Comparison of ENCODE assay signal across 31 mouse cellular contexts in genomic region chr9:75916027-75916426, GRCm38 (mm10).
DNase-seq lines count a peak whose midpoint lies in the region; ATAC-seq lines count a peak whose summit lies in the region.
"Had no signal": no experiment of that assay in that cellular context is flagged by ENCODE, and none has a peak within 500 bp of the region (broad histone marks: within the 10 kb centered on the region; RNA-seq: fewer than 3 reads in every experiment).

No protein-coding gene starts in this region.

- H3K9me3 ChIP-seq in hindbrain, embryonic 11.5 days (ENCODE audit: control insufficient read depth, low read length), result no peaks in the 10 kb centered on the region
- H3K9me3 ChIP-seq in hindbrain, embryonic 13.5 days, result no peaks in the 10 kb centered on the region
- H3K9me3 ChIP-seq in embryonic facial prominence, embryonic 11.5 days (replicated peaks; ENCODE audit: control insufficient read depth, low read length), result no peaks in the 10 kb centered on the region
- no peaks in the 10 kb centered on the region for H3K9me3 ChIP-seq in intestine, embryonic 15.5 days
- H3K9me3 ChIP-seq: embryonic facial prominence, embryonic 15.5 days; forebrain, embryonic 15.5 days; heart, embryonic 13.5 days; limb, embryonic 12.5 days; megakaryocyte, embryonic 14.5 days; neural tube, embryonic 12.5 days; stomach, embryonic 15.5 days had no signal

- H3K27ac ChIP-seq in hindbrain, embryonic 11.5 days (ENCODE audit: low read depth, low read length), result no peak overlapping the region
- H3K27ac ChIP-seq in hindbrain, embryonic 13.5 days, result no peak overlapping the region
- H3K27ac ChIP-seq in embryonic facial prominence, embryonic 11.5 days (replicated peaks; ENCODE audit: low read depth, low read length), result no peak overlapping the region
- H3K27ac ChIP-seq in intestine, embryonic 15.5 days, result no peak overlapping the region
- H3K27ac ChIP-seq: embryonic facial prominence, embryonic 15.5 days; forebrain, embryonic 15.5 days; heart, adult 2 months; heart, embryonic 13.5 days; hindbrain, embryonic 14.5 days; limb, embryonic 12.5 days; neural tube, embryonic 12.5 days; stomach, embryonic 15.5 days had no signal

- H3K4me3 ChIP-seq in hindbrain, embryonic 11.5 days (ENCODE audit: low read depth, low read length), result no peak overlapping the region
- H3K4me3 ChIP-seq in hindbrain, embryonic 13.5 days, result no peak overlapping the region
- H3K4me3 ChIP-seq in embryonic facial prominence, embryonic 11.5 days (ENCODE audit: low read depth, low read length), result no peak overlapping the region
- no peak overlapping the region for H3K4me3 ChIP-seq in intestine, embryonic 15.5 days (replicated peaks)
- H3K4me3 ChIP-seq: embryonic facial prominence, embryonic 15.5 days; forebrain, embryonic 15.5 days; heart, adult 2 months; heart, embryonic 13.5 days; limb, embryonic 12.5 days; megakaryocyte, embryonic 14.5 days; neural tube, embryonic 12.5 days; stomach, embryonic 15.5 days had no signal

- no peaks in the 10 kb centered on the region for H3K36me3 ChIP-seq in hindbrain, embryonic 11.5 days (ENCODE audit: control insufficient read depth, insufficient read depth, low read length)
- no peaks in the 10 kb centered on the region for H3K36me3 ChIP-seq in hindbrain, embryonic 13.5 days
- H3K36me3 ChIP-seq in embryonic facial prominence, embryonic 11.5 days (replicated peaks; ENCODE audit: control insufficient read depth, insufficient read depth, low read depth, low read length), result no peaks in the 10 kb centered on the region
- no peaks in the 10 kb centered on the region for H3K36me3 ChIP-seq in intestine, embryonic 15.5 days
- H3K36me3 ChIP-seq: embryonic facial prominence, embryonic 15.5 days; forebrain, embryonic 15.5 days; heart, embryonic 13.5 days; limb, embryonic 12.5 days; neural tube, embryonic 12.5 days; stomach, embryonic 15.5 days had no signal

- no peak for ATAC-seq in hindbrain, embryonic 11.5 days (ENCODE audit: low FRiP score)
- no peak for ATAC-seq in hindbrain, embryonic 13.5 days (ENCODE audit: low FRiP score)
- 0 out of 2 replicates have a peak, but pooled peaks have one; percentile 44 for ATAC-seq in embryonic facial prominence, embryonic 11.5 days (replicated peaks; ENCODE audit: insufficient number of reproducible peaks, low FRiP score, low TSS enrichment, low read depth)
- ATAC-seq in intestine, embryonic 15.5 days, result no peak
- ATAC-seq: CD4-positive, CD25-positive, alpha-beta regulatory T cell, adult 4 months; forebrain, embryonic 15.5 days; liver, postnatal 0 days had no signal

- no peak overlapping the region for H3K9ac ChIP-seq in hindbrain, embryonic 11.5 days (ENCODE audit: low read depth, low read length)
- no peak overlapping the region for H3K9ac ChIP-seq in hindbrain, embryonic 13.5 days
- no peak overlapping the region for H3K9ac ChIP-seq in embryonic facial prominence, embryonic 11.5 days (replicated peaks; ENCODE audit: low read length)
- H3K9ac ChIP-seq in intestine, embryonic 15.5 days, result no peak overlapping the region
- H3K9ac ChIP-seq: embryonic facial prominence, embryonic 15.5 days; forebrain, embryonic 15.5 days; heart, embryonic 13.5 days; hindbrain, embryonic 14.5 days; limb, embryonic 12.5 days; liver, postnatal 0 days; neural tube, embryonic 12.5 days; stomach, embryonic 15.5 days had no signal

- peak; percentile 20 for DNase-seq in hindbrain, embryonic 11.5 days (ENCODE audit: low spot score)
- DNase-seq in embryo, embryonic 10 days (ENCODE audit: low spot score), result peak; percentile 82
- DNase-seq in embryonic facial prominence, embryonic 11.5 days (ENCODE audit: low spot score), result peak; percentile 56
- DNase-seq in yolk sac, embryonic 10.5 days (ENCODE audit: low spot score), result peak; percentile 6
- DNase-seq in cerebellum, adult 11-12 months, result no peak
- DNase-seq: adrenal gland, adult 8-10 months; cerebellum, adult 8-10 months; cerebellum, postnatal 36 days; gastrocnemius, postnatal 25 days; heart, adult 2 months; heart, postnatal 14 days; kidney, adult 8-10 months; kidney, postnatal 14 days; liver, postnatal 0 days; lung, postnatal 36 days; midbrain, embryonic 14.5 days; retina, postnatal 1 day; right cerebral cortex, postnatal 4 days; thymus, postnatal 36 days had no signal

- no peak overlapping the region for H3K4me2 ChIP-seq in hindbrain, embryonic 11.5 days (replicated peaks; ENCODE audit: low read depth, low read length)
- H3K4me2 ChIP-seq in hindbrain, embryonic 13.5 days, result no peak overlapping the region
- no peak overlapping the region for H3K4me2 ChIP-seq in embryonic facial prominence, embryonic 11.5 days (ENCODE audit: low read depth, low read length)
- H3K4me2 ChIP-seq in intestine, embryonic 15.5 days (replicated peaks), result no peak overlapping the region
- H3K4me2 ChIP-seq: embryonic facial prominence, embryonic 15.5 days; forebrain, embryonic 15.5 days; heart, embryonic 13.5 days; hindbrain, embryonic 14.5 days; limb, embryonic 12.5 days; liver, embryonic 11.5 days; neural tube, embryonic 12.5 days; stomach, embryonic 15.5 days had no signal

- no peaks in the 10 kb centered on the region for H3K27me3 ChIP-seq in hindbrain, embryonic 11.5 days (ENCODE audit: control insufficient read depth, insufficient read depth, low read length)
- H3K27me3 ChIP-seq in hindbrain, embryonic 13.5 days, result no peaks in the 10 kb centered on the region
- no peaks in the 10 kb centered on the region for H3K27me3 ChIP-seq in embryonic facial prominence, embryonic 11.5 days (ENCODE audit: control insufficient read depth, insufficient read depth, low read length)
- H3K27me3 ChIP-seq in intestine, embryonic 15.5 days (replicated peaks), result no peaks in the 10 kb centered on the region
- H3K27me3 ChIP-seq: embryonic facial prominence, embryonic 15.5 days; forebrain, embryonic 15.5 days; heart, embryonic 13.5 days; limb, embryonic 12.5 days; megakaryocyte, embryonic 14.5 days; neural tube, embryonic 12.5 days; stomach, embryonic 15.5 days had no signal

- H3K4me1 ChIP-seq in hindbrain, embryonic 11.5 days (replicated peaks; ENCODE audit: control insufficient read depth, insufficient read depth, low read length), result no peaks in the 10 kb centered on the region
- no peaks in the 10 kb centered on the region for H3K4me1 ChIP-seq in hindbrain, embryonic 13.5 days (replicated peaks)
- no peaks in the 10 kb centered on the region for H3K4me1 ChIP-seq in embryonic facial prominence, embryonic 11.5 days (ENCODE audit: control insufficient read depth, insufficient read depth, low read length)
- 0 out of 2 replicates have a peak, but pooled peaks cover 5% of the 10 kb centered on the region for H3K4me1 ChIP-seq in intestine, embryonic 15.5 days (replicated peaks)
- H3K4me1 ChIP-seq: embryonic facial prominence, embryonic 15.5 days; forebrain, embryonic 15.5 days; megakaryocyte, embryonic 14.5 days; neural tube, embryonic 12.5 days; stomach, embryonic 15.5 days had no signal

- WGBS in hindbrain, embryonic 11.5 days, result 51% methylated on average over 2 of the region's 2 CpGs
- WGBS in hindbrain, embryonic 13.5 days, result 41% methylated on average over 2 of the region's 2 CpGs
- 18% methylated on average over 2 of the region's 2 CpGs for WGBS in embryonic facial prominence, embryonic 11.5 days
- WGBS in intestine, embryonic 15.5 days, result 23% methylated on average over 2 of the region's 2 CpGs
